Mouse (Mus musculus): ENCODE data around the gene Ankrd34a. TPM values are rescaled to one million over a fixed set of nuclear protein-coding genes. Genes with fewer than 3 reads are reported as not detected.

Gene Ankrd34a
- 21.5 and 32.7 TPM in 2 replicates for total RNA-seq (2014; rRNA removed)
- polyA plus RNA-seq (2015; fragmentation: Nextera tagmentation; extraction: Ambion mirVana), result 16.3 and 21.0 TPM in 2 replicates

DNA sequence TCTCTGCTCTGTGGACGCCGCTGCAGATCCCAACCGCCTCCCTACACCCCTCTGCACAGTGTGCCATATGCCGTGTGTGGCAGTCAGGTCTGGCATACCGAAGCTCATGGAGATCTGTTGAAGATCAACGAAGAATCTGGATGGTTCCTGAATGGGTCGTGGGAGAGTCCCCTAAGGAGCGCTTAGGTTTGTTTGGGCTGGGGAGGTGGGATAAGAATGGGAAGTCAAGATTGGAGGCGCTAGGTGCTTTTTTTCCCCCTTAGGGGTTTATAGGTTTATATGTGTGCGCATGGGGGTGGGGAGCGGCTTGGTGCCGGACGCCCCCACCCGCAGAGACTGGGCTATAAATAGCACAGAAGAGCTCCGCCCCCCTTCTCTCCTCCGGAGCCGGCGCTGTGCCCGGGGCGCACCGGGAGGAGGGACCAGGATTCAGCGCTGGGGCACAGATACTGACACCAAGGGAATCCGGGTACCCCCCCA lies at the start of gene Ankrd34a:
Ankrd34a (plus strand) TSS at position 409 of the 480 bp plus-strand sequence.
- under 1% methylated on average over 20 of the region's 23 CpGs for WGBS
- H3K4me3 ChIP-seq (ENCODE audit: low read depth, low read length), result peak within 1 kb of the TSS; percentile 60
- H3K27me3 ChIP-seq (ENCODE audit: insufficient read depth, low read length), result no peaks in the 10 kb centered on the region
- TF ChIP-seq CTCF (IDR thresholded peaks at IDR 0.05), result no peak
- H3K36me3 ChIP-seq (ENCODE audit: insufficient read depth, low read length), result no peaks in the 10 kb centered on the region
- H3K27ac ChIP-seq (ENCODE audit: low read depth, low read length), result peak within 1 kb of the TSS; percentile 77
- ATAC-seq (ENCODE audit: low FRiP score), result peak; percentile 12
- DNase-seq (ENCODE audit: low spot score), result peak; percentile 60
- H3K4me1 ChIP-seq (ENCODE audit: insufficient read depth, low read length), result peaks cover 8% of the 10 kb centered on the region; the same call in 1 of the 2 replicates
- H3K9ac ChIP-seq (replicated peaks; ENCODE audit: low read length, poor library complexity, severe bottlenecking), result peak within 1 kb of the TSS; percentile 81
- H3K9me3 ChIP-seq (ENCODE audit: low read length), result no peaks in the 10 kb centered on the region
- H3K4me2 ChIP-seq (ENCODE audit: low read depth, low read length, poor library complexity, severe bottlenecking), result peak within 1 kb of the TSS; percentile 96

DNA sequence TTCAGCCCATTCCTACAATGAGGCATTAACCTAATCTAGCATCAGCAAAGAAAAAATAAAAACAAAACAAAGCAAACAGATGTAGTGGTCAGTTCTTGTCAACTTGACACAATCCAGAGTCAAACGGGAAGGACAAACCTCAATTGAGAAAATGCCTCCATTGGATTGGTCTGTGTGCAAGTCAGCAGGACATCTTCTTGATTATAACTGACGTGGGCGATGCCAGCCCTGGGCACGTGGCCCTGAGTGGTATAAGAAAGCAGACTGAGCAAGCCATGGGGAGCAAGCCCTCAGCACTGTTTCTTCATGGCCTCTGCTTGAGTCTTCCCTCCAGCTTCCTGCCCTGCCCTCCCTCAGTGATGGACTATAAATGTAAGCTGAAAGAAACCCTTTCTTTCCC lies 49.6 kb upstream of the Ankrd34a start:
- Histone ChIP-seq H3K4me2 (ENCODE audit: low read depth, low read length, poor library complexity, severe bottlenecking) (no peak overlapping the region), H3K9ac (replicated peaks; ENCODE audit: low read length, poor library complexity, severe bottlenecking) (no peak overlapping the region)
- WGBS, result 44% methylated on average over 4 of the region's 4 CpGs

DNA sequence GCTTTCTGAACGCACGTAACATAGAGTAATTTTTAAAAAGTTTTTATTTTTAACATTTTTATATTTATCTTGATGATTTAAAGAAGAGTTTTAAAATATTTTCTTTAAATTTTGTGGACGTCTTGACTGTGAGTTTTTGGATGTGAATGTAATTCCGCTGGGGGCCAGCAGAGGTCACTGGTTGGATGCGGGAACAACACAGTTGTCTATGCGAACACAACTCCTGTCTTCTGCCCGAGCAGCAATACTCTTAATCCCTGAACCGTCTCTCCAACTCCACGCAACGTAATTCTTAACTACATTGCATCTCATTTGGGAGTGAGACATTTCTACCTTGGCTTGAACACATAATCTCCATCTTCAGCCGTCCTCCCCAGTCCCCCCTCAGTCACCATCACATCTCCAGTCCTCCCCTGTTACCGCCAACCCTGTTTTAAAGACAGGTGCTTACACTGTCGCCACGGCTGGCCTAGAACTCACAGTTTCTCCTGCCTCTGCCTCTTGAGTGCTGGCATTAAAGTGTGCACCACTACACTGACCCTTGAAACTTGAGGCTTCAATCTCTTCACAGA lies 49.0 kb upstream of the Ankrd34a start:
- Histone ChIP-seq H3K9ac (replicated peaks; ENCODE audit: low read length, poor library complexity, severe bottlenecking) (no peak overlapping the region), H3K9me3 (ENCODE audit: low read length) (no peaks in the 10 kb centered on the region), H3K27me3 (ENCODE audit: insufficient read depth, low read length) (no peaks in the 10 kb centered on the region), H3K27ac (ENCODE audit: low read depth, low read length) (no peak overlapping the region), H3K4me1 (ENCODE audit: insufficient read depth, low read length) (no peaks in the 10 kb centered on the region), H3K4me3 (ENCODE audit: low read depth, low read length) (no peak overlapping the region), H3K4me2 (ENCODE audit: low read depth, low read length, poor library complexity, severe bottlenecking) (peak overlapping the region; percentile 15; the same call in 1 of the 2 replicates), H3K36me3 (ENCODE audit: insufficient read depth, low read length) (no peaks in the 10 kb centered on the region)
- 9% methylated on average over 14 of the region's 14 CpGs for WGBS
- peak; percentile 86 for TF ChIP-seq CTCF (IDR thresholded peaks at IDR 0.05)
- peak; percentile 61; the same call in 1 of the 2 replicates for ATAC-seq (ENCODE audit: low FRiP score)
- peak; percentile 73 for DNase-seq (ENCODE audit: low spot score)

More for the DNA sequence above, 49.6 kb upstream of the Ankrd34a start:
- no peak for TF ChIP-seq CTCF (IDR thresholded peaks at IDR 0.05)
- ATAC-seq (ENCODE audit: low FRiP score), result no peak
- no peak overlapping the region for H3K4me3 ChIP-seq (ENCODE audit: low read depth, low read length)
- no peak for DNase-seq (ENCODE audit: low spot score)
- H3K9me3 ChIP-seq (ENCODE audit: low read length), result no peaks in the 10 kb centered on the region
- H3K27ac ChIP-seq (ENCODE audit: low read depth, low read length), result no peak overlapping the region
- H3K4me1 ChIP-seq (ENCODE audit: insufficient read depth, low read length), result no peaks in the 10 kb centered on the region
- H3K36me3 ChIP-seq (ENCODE audit: insufficient read depth, low read length), result no peaks in the 10 kb centered on the region
- no peaks in the 10 kb centered on the region for H3K27me3 ChIP-seq (ENCODE audit: insufficient read depth, low read length)

DNA sequence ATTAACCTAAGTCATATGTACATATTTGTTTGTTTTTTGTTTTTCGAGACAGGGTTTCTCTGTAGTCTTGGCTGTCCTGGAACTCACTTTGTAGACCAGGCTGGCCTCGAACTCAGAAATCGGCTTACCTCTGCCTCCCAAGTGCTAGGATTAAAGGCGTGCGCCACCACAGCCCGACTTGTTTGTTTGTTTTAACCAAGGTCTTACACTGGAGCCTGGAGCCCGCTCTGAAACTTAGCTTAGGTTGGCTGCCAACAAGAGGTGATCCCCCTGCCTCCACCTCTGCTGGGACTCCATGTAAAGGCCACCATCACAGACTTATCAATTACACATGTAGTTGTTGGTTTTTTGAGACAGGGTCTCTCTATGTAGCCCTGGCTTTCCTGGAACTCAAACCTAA lies 47.6 kb upstream of the Ankrd34a start:
- Histone ChIP-seq H3K36me3 (ENCODE audit: insufficient read depth, low read length) (no peaks in the 10 kb centered on the region), H3K9ac (replicated peaks; ENCODE audit: low read length, poor library complexity, severe bottlenecking) (no peak overlapping the region), H3K27me3 (ENCODE audit: insufficient read depth, low read length) (no peaks in the 10 kb centered on the region), H3K4me2 (ENCODE audit: low read depth, low read length, poor library complexity, severe bottlenecking) (no peak overlapping the region), H3K9me3 (ENCODE audit: low read length) (no peaks in the 10 kb centered on the region), H3K27ac (ENCODE audit: low read depth, low read length) (no peak overlapping the region), H3K4me1 (ENCODE audit: insufficient read depth, low read length) (no peaks in the 10 kb centered on the region), H3K4me3 (ENCODE audit: low read depth, low read length) (no peak overlapping the region)
- no peak for DNase-seq (ENCODE audit: low spot score)
- WGBS, result 81% methylated on average over 7 of the region's 7 CpGs
- ATAC-seq (ENCODE audit: low FRiP score), result no peak
- no peak for TF ChIP-seq CTCF (IDR thresholded peaks at IDR 0.05)

DNA sequence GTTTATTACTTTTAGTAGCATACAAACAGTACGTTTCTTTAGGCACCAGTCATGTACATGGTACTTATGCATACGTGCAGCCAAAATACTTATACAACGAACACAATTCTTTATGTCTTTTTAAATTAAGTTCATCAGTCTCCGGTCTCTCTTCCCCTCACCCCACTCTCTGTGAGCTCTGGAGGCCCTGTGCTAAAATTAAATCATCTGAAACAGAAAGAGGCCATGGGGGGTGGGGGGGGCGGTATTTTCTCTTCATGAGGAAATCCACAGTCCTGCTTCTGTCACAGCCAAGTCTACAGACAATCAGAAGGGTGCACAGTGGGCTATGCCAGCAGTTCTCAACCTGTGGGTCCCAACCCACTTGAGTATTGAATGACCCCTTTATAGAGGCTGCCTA lies 47.1 kb upstream of the Ankrd34a start:
- H3K4me3 ChIP-seq (ENCODE audit: low read depth, low read length), result no peak overlapping the region
- no peaks in the 10 kb centered on the region for H3K4me1 ChIP-seq (ENCODE audit: insufficient read depth, low read length)
- H3K9ac ChIP-seq (replicated peaks; ENCODE audit: low read length, poor library complexity, severe bottlenecking), result no peak overlapping the region
- no peak for DNase-seq (ENCODE audit: low spot score)
- H3K27me3 ChIP-seq (ENCODE audit: insufficient read depth, low read length), result no peaks in the 10 kb centered on the region
- H3K36me3 ChIP-seq (ENCODE audit: insufficient read depth, low read length), result no peaks in the 10 kb centered on the region
- no peak overlapping the region for H3K4me2 ChIP-seq (ENCODE audit: low read depth, low read length, poor library complexity, severe bottlenecking)
- WGBS, result 81% methylated on average over 5 of the region's 5 CpGs
- ATAC-seq (ENCODE audit: low FRiP score), result no peak
- no peak for TF ChIP-seq CTCF (IDR thresholded peaks at IDR 0.05)
- H3K27ac ChIP-seq (ENCODE audit: low read depth, low read length), result no peak overlapping the region
- no peaks in the 10 kb centered on the region for H3K9me3 ChIP-seq (ENCODE audit: low read length)

DNA sequence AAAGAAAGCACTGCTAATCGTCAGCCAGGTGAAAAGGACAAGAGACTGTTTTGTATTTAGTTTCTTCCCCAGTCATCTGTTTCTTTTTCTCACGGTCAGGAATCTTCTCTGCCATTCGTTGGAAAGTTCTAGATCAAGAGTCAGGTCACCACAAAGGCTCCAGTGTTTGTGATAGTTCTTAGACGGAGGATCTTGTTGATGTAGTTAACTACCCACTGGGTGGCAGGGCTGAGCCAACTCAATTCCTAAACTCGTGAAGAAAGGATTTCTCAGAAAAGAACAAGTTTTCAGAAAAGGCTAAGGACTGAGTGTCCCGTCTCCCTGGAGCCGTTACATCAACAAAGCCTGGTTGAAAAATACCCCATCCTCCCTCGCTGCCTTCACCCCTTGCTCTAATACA lies 45.2 kb upstream of the Ankrd34a start:
- no peak overlapping the region for H3K9ac ChIP-seq (replicated peaks; ENCODE audit: low read length, poor library complexity, severe bottlenecking)
- no peaks in the 10 kb centered on the region for H3K9me3 ChIP-seq (ENCODE audit: low read length)
- no peaks in the 10 kb centered on the region for H3K36me3 ChIP-seq (ENCODE audit: insufficient read depth, low read length)
- DNase-seq (ENCODE audit: low spot score), result peak; percentile 78
- 14% methylated on average over 8 of the region's 8 CpGs for WGBS
- H3K4me3 ChIP-seq (ENCODE audit: low read depth, low read length), result no peak overlapping the region
- peak; percentile 81 for TF ChIP-seq CTCF (IDR thresholded peaks at IDR 0.05)
- H3K27ac ChIP-seq (ENCODE audit: low read depth, low read length), result no peak overlapping the region
- no peak for ATAC-seq (ENCODE audit: low FRiP score)
- no peaks in the 10 kb centered on the region for H3K4me1 ChIP-seq (ENCODE audit: insufficient read depth, low read length)
- no peaks in the 10 kb centered on the region for H3K27me3 ChIP-seq (ENCODE audit: insufficient read depth, low read length)
- H3K4me2 ChIP-seq (ENCODE audit: low read depth, low read length, poor library complexity, severe bottlenecking), result no peak overlapping the region
